Mouse (Mus musculus) frontal cortex, postnatal 14 days (tissue): Measurements from ENCODE around the gene Syt12.
"Not testable (repeated sequence)": the region's sequence is repeated elsewhere in the genome, so short reads cannot be mapped to it uniquely, and the experiment has no call there.

Experiments used
- DNase-seq, 2 experiments: peaks; one replicate each; pipeline ENCODE4 v3.0.0; 2022; ENCODE audit warnings: low spot score in 2 of 2

The Syt12 gene

DNA sequence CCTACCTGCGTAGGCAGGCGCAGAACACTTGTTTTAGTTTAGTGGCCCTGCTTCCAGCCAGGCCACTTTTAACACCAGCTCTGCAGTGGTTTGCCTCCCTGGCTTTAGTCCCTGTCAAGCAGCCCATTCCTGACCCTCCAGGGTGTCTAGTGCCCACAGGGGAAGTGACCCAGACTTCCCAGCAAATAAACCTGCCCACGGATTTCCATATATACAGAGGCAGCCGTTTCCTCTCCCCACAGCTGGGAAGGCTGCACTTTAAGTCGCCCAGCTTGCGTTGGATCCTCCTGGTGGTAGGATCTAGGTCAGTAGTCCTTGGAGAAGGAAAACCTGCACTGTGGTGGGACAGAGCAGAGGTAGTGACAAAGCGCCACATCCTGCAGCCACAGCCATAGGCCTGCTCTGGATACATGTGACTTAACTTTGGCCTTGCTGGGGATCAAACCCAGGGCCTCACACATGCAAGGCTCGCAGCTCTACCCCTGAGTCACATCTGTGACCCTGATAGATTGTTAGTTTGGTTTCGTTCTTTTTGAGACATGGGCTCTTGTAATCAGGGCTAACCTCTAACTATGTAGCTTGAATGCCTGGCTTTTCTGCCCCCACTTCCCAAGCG lies 13.9 kb upstream of the Syt12 start:
- no peak for DNase-seq

DNA sequence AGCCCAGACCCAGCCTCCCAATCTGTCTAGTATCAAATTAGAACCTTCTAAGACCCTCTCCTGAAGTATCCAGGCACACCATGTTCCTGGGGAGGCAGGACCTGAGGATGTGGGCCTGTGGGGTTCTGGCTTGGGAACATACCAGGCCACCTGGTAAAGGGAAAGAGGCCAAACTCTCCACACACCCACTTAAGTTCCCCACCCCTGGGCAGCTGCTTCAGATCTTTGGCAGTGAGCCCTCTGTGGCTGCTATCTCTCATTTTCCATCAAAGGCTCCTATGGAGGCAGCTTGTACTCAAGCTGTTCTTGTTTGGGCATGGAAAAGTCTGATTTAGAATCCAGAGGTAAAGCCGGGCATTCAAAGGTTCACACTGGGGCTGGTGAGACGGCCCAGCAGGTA lies 10.6 kb upstream of the Syt12 start:
- no peak for DNase-seq

DNA sequence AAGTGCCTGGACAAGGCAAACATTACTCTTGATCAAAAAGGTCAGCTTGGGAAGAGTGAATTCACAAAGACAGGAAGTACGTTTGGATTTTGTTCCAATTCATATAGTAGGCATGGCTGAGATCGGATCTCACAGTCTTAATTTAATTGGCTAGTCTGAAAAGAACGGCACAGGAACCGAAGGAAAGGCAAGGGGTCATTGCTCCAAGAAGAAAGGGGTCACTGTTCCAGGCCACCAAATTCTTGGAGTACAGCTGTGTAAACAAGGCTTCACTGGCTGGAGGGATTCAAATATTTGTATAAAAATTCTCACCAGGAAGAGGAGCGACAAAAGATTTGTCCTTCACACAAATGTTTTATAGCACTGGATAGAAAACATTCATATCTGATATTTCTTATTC lies 7.8 kb upstream of the Syt12 start:
- DNase-seq: no peak

- no peak for DNase-seq
These were observed 5.0 kb upstream of the Syt12 start for GRCm38 (mm10) chr19:4482111-4482859.

GRCm38 (mm10) chr19:4481326-4481725 lies 4.1 kb upstream of the Syt12 start:
- DNase-seq: no peak

GRCm38 (mm10) chr19:4480041-4480440 lies 2.8 kb upstream of the Syt12 start:
- DNase-seq: no peak

GRCm38 (mm10) chr19:4478190-4478516 lies 906 bp upstream of the Syt12 start:
- no peak for DNase-seq

GRCm38 (mm10) chr19:4476601-4477257 lies 518 bp downstream of the Syt12 start:
- peak in 1 of 2 experiments; percentile 43 for DNase-seq

DNA sequence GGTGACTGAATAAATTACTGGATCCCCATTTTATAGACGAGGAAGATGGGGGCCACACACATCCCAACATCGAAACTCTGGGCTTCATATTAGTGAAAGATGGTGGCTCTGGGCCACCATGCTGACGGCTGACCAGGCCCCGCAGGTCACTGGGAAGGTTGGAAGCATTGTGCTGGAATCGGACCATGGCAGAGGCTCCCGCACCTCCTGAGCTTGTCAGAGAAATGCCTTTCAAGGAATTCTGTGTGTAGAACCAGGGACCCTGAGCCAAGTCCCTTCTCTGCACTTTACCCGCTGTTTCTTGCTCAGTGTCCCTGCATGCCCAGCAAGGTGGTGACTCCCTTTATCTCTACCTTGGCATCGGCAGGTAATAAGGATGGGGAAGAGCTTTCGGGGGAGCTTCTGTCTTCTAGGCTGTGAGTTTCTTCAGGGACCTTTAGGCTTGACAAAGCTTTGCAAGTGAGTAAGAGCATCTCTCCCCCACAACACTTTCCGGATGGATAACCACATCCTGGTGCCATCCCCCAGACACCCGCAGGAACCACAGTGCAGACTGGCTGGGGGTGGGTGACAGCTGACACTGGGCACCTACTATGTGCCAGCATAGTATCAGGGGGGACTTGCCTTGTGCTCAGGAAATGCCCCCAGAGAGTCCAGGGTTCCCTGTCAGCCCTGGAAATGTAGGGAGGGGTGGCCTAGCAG lies 1.9 kb downstream of the Syt12 start:
- no peak for DNase-seq

DNA sequence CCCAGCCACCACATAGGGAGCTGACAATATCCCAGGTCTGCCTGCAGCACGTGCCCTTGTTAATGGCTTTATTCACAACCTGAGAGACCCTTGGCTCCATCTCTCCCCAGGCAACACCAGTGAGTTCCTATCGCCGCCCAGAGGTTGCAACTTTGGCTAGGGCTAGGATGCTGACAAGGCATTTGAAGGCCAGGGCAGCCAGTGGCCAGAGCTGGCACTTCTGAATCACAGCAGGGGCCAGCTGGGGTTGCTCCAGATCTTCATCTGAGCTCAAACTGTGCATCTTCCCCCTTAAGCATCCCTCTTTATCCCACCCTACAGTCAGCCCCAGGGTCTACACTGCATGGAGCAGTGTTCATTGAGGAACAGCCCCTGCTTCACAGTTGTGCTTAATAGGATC lies 2.5 kb downstream of the Syt12 start:
- DNase-seq: no peak

DNA sequence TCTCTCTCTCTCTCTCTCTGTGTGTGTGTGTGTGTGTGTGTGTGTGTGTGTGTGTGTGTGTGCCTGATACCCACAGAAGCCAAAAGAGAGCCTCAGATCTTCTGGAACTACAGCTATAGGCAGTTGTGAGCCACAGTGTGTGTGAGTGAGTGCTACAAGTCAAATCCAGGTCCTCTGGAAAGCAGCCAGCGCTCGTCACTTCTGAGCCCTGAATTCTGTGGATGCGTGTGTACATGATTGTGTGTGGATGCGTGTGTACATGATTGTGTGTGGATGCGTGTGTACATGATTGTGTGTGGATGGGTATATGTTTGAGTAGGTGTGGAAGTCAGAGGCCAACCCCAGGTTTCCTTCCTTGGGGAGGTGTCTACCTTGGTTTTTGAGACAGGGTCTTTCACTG lies 3.7 kb downstream of the Syt12 start:
- no peak for DNase-seq

DNA sequence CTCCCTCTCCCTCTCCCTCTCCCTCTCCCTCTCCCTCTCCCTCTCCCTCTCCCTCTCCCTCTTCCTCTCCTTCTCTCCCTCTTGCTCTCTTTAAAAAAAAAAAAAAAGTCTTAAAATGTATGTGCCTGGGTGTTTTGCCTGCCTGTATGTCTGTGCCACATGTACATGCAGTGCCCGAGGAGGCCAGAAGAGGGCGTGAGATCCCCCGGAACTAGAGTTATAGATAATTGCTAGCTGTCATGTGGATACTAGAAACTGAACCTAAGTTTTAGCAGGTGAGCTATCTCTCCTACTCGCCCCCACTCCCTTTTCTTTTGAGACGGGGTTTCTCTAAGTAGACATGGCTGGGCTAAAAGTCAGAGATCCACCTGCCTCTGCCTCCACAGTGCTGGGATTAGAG lies 8.9 kb downstream of the Syt12 start:
- no peak for DNase-seq

DNA sequence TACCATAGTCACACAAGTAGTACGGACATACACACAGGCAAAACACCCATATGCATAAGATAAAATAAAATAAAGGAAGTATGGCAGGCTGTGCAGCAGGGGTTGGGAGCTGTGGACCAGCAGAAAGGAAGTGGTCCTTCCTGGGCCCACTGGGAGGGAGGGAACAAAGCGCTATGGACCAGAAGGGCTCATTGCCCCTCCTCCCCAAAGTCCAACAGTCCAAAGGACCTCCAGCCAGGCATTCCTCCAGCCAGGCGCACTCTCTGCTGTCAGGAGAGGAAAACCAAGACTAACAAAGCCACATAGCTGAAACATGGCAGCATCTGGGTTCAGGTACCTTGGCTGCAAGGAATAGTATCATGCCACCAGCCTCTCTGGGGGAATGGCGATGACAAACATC lies 12.6 kb downstream of the Syt12 start:
- no peak for DNase-seq

DNA sequence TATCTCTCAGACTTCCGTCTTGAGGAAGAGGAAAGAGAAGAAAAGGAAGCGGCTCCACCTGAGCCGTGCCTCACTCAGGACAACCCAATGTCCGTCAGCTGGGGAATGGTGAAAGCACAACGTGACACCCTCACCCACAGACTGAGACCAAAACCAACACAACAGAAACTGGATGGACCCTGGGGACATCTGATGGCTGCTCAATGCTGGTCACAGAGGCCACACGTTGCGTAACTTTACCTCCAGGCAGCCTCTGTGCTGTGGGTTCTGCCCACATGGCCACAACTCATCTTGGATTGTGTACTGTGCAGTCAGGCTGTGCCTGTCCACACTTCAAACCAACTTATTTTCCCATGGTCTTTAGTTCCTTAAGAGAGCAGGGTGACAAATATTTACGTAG lies 15.3 kb downstream of the Syt12 start:
- no peak for DNase-seq

DNA sequence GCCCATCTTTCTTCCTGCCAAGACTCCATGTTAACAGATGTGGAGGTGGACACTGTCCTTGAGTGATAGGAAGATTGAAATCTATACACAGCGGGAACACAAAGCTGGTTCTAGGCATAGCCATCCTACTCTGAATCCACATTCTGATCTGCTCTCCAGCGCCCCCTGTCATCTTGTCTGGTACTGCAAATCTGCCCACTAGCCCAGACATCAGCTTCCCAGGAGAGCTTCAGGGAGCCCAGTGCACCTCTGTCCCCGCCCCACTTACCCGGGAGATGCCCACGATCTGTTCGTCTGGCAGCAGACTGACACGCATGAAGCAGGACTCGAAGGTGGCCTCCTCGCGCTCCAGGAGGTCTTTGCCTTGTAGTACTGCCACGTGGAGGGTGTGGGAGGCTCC lies 21.0 kb downstream of the Syt12 start:
- peak in 1 of 2 experiments; percentile 43 for DNase-seq

DNA sequence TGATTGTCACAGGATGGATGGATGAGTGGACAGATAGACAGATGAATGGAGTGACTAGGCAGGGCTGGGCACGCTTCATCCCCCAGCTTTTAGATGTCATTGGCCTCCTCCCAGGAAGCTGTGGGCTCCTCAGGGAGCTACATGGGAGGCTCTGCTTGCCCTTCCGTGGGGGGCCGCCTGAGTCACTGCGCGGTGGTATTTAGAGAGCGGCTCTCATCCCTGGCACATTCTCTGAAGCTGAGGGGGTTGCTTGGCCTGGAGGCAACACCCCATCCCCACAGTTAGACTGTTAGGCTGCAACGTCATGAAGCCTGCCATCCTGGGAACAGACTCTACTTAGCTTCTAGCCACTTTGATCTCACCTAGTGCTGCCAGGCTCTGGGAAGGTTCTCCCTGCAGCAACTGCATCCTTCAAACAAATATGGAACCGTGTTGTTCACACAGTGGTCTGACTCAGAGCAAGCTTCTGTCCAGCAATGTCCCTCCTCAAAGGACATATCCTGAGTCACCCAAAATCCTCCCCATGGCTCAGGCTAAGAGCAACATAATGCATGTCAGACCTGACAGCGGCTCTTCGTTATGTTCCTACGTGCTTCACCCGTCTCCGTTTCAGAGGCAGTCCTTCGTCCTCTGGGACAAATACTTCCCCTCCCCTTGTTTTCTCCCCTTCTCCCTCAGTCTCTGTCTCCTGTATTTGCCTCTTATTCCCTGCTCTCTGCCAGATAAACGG lies 22.0 kb downstream of the Syt12 start:
- DNase-seq: no peak

DNA sequence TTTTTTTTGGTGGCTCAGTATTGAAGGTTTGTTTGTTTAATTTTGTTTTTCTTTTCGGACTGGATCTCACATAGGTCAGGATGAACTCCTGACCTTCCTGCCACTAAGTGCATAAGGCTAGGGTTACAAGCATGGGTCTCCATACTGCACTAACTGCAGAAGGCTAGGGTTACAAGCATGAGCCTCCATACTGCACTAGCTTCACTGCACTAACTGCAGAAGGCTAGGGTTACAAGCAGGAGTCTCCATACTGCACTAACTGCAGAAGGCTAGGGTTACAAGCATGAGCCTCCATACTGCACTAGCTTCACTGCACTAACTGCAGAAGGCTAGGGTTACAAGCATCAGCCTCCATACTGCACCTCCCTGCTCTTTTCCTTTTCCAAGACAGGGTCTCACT lies 23.2 kb downstream of the Syt12 start:
- DNase-seq: not testable (repeated sequence)

GRCm38 (mm10) chr19:4452525-4452924 lies 24.7 kb downstream of the Syt12 start:
- no peak for DNase-seq

- no peak for DNase-seq
These were observed 25.3 kb downstream of the Syt12 start for GRCm38 (mm10) chr19:4451965-4452364.

- DNase-seq: no peak
These were observed 26.1 kb downstream of the Syt12 start for GRCm38 (mm10) chr19:4451098-4451497.

DNA sequence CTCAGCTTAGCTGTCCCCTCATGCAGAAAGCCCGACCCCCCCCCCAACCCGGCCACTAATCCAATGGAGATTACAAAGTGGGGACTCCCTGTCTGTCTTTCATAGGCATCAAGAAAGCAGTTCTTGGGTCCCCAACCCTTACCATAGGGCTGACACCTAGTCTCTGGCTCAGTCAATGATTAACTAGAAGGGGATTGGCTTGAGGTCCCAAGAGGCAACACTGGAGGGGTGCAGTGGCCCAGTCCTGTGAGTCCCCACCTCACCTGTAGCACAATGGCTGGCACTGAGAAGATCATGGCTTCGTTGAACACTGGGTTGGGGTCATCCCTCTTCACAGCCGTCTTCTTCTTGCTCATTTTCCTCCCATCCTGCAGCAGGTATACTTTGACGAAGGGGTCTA lies 26.6 kb downstream of the Syt12 start:
- no peak for DNase-seq

DNA sequence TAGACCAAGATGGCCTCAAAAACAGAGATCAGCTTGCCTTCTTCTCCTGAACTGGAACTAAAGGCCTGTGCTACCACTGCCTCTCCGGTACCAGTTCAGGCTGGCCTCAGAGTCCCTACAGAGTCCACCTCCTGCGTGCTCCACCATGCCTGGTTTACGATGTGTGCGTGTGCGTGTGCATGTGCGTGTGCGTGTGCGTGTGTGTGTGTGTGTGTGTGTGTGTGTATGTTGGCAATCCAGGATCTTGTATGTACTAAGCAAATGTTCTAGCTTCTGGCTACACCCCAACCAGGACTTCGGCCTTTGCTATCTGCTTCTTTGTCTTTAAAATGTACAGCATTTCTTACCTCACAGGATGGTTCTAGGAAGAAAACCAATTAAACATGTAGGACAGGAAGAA lies 28.0 kb downstream of the Syt12 start:
- no peak for DNase-seq
